Mouse (Mus musculus): ENCODE data around the gene Gm17067.
"Not testable (repeated sequence)": the region's sequence is repeated elsewhere in the genome, so short reads cannot be mapped to it uniquely, and the experiment has no call there.

- TF ChIP-seq POLR2A (IDR thresholded peaks at IDR 0.05; ENCODE audit: borderline replicate concordance, low read depth, low read length); CTCF (IDR thresholded peaks at IDR 0.05; ENCODE audit: low read depth, low read length): not testable (repeated sequence)
Observed at GRCm38 (mm10) chr7:42726917-42727316, at the start of gene Gm17067.

All from bone marrow macrophage, adult 2 months (primary cell).